ENCODE assay signal across 8 mouse cellular contexts in genomic region chr17:56218377-56219191, GRCm38 (mm10). TPM values are rescaled to one million over a fixed set of nuclear protein-coding genes. Genes with fewer than 3 reads are reported as not detected.
DNase-seq lines count a peak whose midpoint lies in the region; ATAC-seq and TF ChIP-seq lines count a peak whose summit lies in the region.

Dpp9 (minus strand) TSS chr17:56218905.

- peak; percentile 96 for DNase-seq in A20 (ENCODE audit: low read depth, low spot score)
- DNase-seq in heart, adult 9 months (ENCODE audit: low spot score in 2 of 2), result peak; percentile 95 to 98
- peak; percentile 77 to 78 for DNase-seq in monocyte, adult 2 months (ENCODE audit: low read depth in 1 of 2, low spot score in 2 of 2)
- DNase-seq in spleen, postnatal 36 days (ENCODE audit: low spot score in 2 of 2), result peak; percentile 89 to 91

- H3K36me3 ChIP-seq in kidney, embryonic 14.5 days (ENCODE audit: control insufficient read depth, insufficient read depth, low read length), result no peaks in the 10 kb centered on the region; the same call in 1 of the 2 replicates
- no peaks in the 10 kb centered on the region; the same call in 1 of the 2 replicates for H3K36me3 ChIP-seq in limb, embryonic 15.5 days

- no peaks in the 10 kb centered on the region for H3K27me3 ChIP-seq in kidney, embryonic 14.5 days (ENCODE audit: control insufficient read depth, insufficient read depth, low read length)
- no peaks in the 10 kb centered on the region for H3K27me3 ChIP-seq in limb, embryonic 15.5 days

- no peak for TF ChIP-seq POLR2A in bone marrow macrophage, adult 2 months (IDR thresholded peaks at IDR 0.05; ENCODE audit: borderline replicate concordance, low read depth, low read length)
- peak; percentile 73 for TF ChIP-seq POLR2A in embryonic fibroblast, embryonic 13.5 days (IDR thresholded peaks at IDR 0.05; ENCODE audit: low read depth, low read length)

- peak within 1 kb of the TSS; percentile 75 for H3K4me2 ChIP-seq in kidney, embryonic 14.5 days (replicated peaks; ENCODE audit: low read depth, low read length)
- peak within 1 kb of the TSS; percentile 78 for H3K4me2 ChIP-seq in limb, embryonic 15.5 days

- H3K4me3 ChIP-seq in bone marrow macrophage, adult 2 months (ENCODE audit: insufficient read depth, low read length), result peak within 1 kb of the TSS; percentile 91
- peak within 1 kb of the TSS; percentile 93 for H3K4me3 ChIP-seq in embryonic fibroblast, embryonic 13.5 days (ENCODE audit: insufficient read depth, low read length)
- peak within 1 kb of the TSS; percentile 72 for H3K4me3 ChIP-seq in kidney, embryonic 14.5 days (ENCODE audit: low read length)
- peak within 1 kb of the TSS; percentile 81 for H3K4me3 ChIP-seq in limb, embryonic 15.5 days

- H3K9me3 ChIP-seq in kidney, embryonic 14.5 days (ENCODE audit: control insufficient read depth, low read length), result no peaks in the 10 kb centered on the region
- no peaks in the 10 kb centered on the region for H3K9me3 ChIP-seq in limb, embryonic 15.5 days

- under 1% methylated on average over 61 of the region's 78 CpGs for WGBS in kidney, embryonic 14.5 days
- under 1% methylated on average over 71 of the region's 78 CpGs for WGBS in limb, embryonic 15.5 days

- ATAC-seq in kidney, embryonic 14.5 days (ENCODE audit: low FRiP score, low TSS enrichment), result peak; percentile 99
- peak; percentile 97 for ATAC-seq in limb, embryonic 15.5 days (ENCODE audit: insufficient number of reproducible peaks, low FRiP score, low TSS enrichment, low read depth)

- H3K27ac ChIP-seq in bone marrow macrophage, adult 2 months (ENCODE audit: insufficient read depth, low read depth, low read length), result peak within 1 kb of the TSS; percentile 93
- peak within 1 kb of the TSS; percentile 42; the same call in 1 of the 2 replicates for H3K27ac ChIP-seq in embryonic fibroblast, embryonic 13.5 days (ENCODE audit: insufficient read depth, low read length)
- H3K27ac ChIP-seq in kidney, embryonic 14.5 days (ENCODE audit: low read depth, low read length), result peak within 1 kb of the TSS; percentile 86
- peak within 1 kb of the TSS; percentile 89 for H3K27ac ChIP-seq in limb, embryonic 15.5 days

- H3K9ac ChIP-seq in kidney, embryonic 14.5 days (ENCODE audit: low read depth, low read length), result peak within 1 kb of the TSS; percentile 92
- H3K9ac ChIP-seq in limb, embryonic 15.5 days, result peak within 1 kb of the TSS; percentile 87

- TF ChIP-seq CTCF in bone marrow macrophage, adult 2 months (IDR thresholded peaks at IDR 0.05; ENCODE audit: low read depth, low read length), result no peak
- no peak for TF ChIP-seq CTCF in embryonic fibroblast, embryonic 13.5 days (IDR thresholded peaks at IDR 0.05; ENCODE audit: borderline replicate concordance, insufficient read depth, low read length)

- peaks cover 20% of the 10 kb centered on the region for H3K4me1 ChIP-seq in bone marrow macrophage, adult 2 months (ENCODE audit: control insufficient read depth, insufficient read depth, low read length)
- no peaks in the 10 kb centered on the region; the same call in 1 of the 2 replicates for H3K4me1 ChIP-seq in embryonic fibroblast, embryonic 13.5 days (ENCODE audit: control insufficient read depth, insufficient read depth, low read length)
- H3K4me1 ChIP-seq in kidney, embryonic 14.5 days (ENCODE audit: control insufficient read depth, insufficient read depth, low read length), result peaks cover 10% of the 10 kb centered on the region
- H3K4me1 ChIP-seq in limb, embryonic 15.5 days, result peaks cover 18% of the 10 kb centered on the region

RNA-seq across cellular contexts. Expression of gene Dpp9, which starts in this region (rescaled TPM):
- polyA plus RNA-seq in bone marrow macrophage, adult 2 months (2012; ENCODE audit: insufficient read depth, insufficient read length, missing spikeins), result 22.2 and 25.0 TPM in 2 replicates
- 27.8 and 28.8 TPM in 2 replicates for polyA plus RNA-seq in embryonic fibroblast, embryonic 13.5 days (2011; ENCODE audit: insufficient read length, low read depth, missing spikeins)
- 31.5 and 40.3 TPM in 2 replicates for polyA plus RNA-seq in kidney, embryonic 14.5 days (2014; fragmentation: Nextera tagmentation; extraction: Ambion mirVana)
- 33.6 and 34.6 TPM in 2 replicates for polyA plus RNA-seq in limb, embryonic 15.5 days (2015; fragmentation: Nextera tagmentation; extraction: Ambion mirVana)

Comparison
In these comparisons a context has a peak if more than half of its experiments do, and no peak if none do; other contexts are left out.
1. Peak in every context shown above with its lines: DNase-seq, ATAC-seq, H3K4me3 ChIP-seq and H3K27ac ChIP-seq.
2. H3K27ac ChIP-seq: peak in every context shown above with its lines; median percentile 93 in bone marrow macrophage, adult 2 months; 89 in limb, embryonic 15.5 days; 86 in kidney, embryonic 14.5 days; 42 in embryonic fibroblast, embryonic 13.5 days.